Mouse (Mus musculus) lung, postnatal 36 days (tissue): ENCODE measurements around the gene Mtfp1.

Experiments
- DNase-seq: peaks from one replicate; pipeline ENCODE4 v3.0.0; 2022; ENCODE audit warnings: mixed read lengths

Mtfp1 gene

GRCm38 (mm10) chr11:4078267-4078933 is 16.8 kb downstream of the Mtfp1 start:
- DNase-seq: peak; percentile 66

- peak; percentile 57 for DNase-seq
Measured at GRCm38 (mm10) chr11:4076633-4077032, 18.6 kb downstream of the Mtfp1 start.

- no peak for DNase-seq
Measured at GRCm38 (mm10) chr11:4069664-4070063, 25.6 kb downstream of the Mtfp1 start.

- DNase-seq: peak; percentile 88
Measured at GRCm38 (mm10) chr11:4064627-4065122, 30.6 kb downstream of the Mtfp1 start, which contains the start of gene Sec14l3. TSS of gene Sec14l3 (plus strand) at chr11:4064841.

- DNase-seq: peak; percentile 85
Measured at GRCm38 (mm10) chr11:4062981-4063380, 32.3 kb downstream of the Mtfp1 start.

- DNase-seq: peak; percentile 67
Measured at GRCm38 (mm10) chr11:4062523-4062922, 32.7 kb downstream of the Mtfp1 start.

- peak; percentile 87 for DNase-seq
Measured at GRCm38 (mm10) chr11:4060866-4061575, 34.2 kb downstream of the Mtfp1 start.

- DNase-seq: peak; percentile 91
Measured at GRCm38 (mm10) chr11:4053586-4053985, 41.7 kb downstream of the Mtfp1 start.

- no peak for DNase-seq
Measured at GRCm38 (mm10) chr11:4048438-4048837, 46.8 kb downstream of the Mtfp1 start.

GRCm38 (mm10) chr11:4047766-4048165 is 47.5 kb downstream of the Mtfp1 start:
- DNase-seq: no peak

GRCm38 (mm10) chr11:4046526-4046925 is 48.7 kb downstream of the Mtfp1 start:
- DNase-seq: no peak

GRCm38 (mm10) chr11:4043081-4043480 is 52.2 kb downstream of the Mtfp1 start:
- DNase-seq: no peak
